In genomic region chr7:109510799-109511198, GRCm38 (mm10) we compare ENCODE assay signal across 27 mouse cellular contexts. TPM values are rescaled to one million over a fixed set of nuclear protein-coding genes. Genes with fewer than 3 reads are reported as not detected.
DNase-seq lines count a peak whose midpoint lies in the region; ATAC-seq and TF ChIP-seq lines count a peak whose summit lies in the region.
"Had no signal": no experiment of that assay in that cellular context is flagged by ENCODE, and none has a peak within 500 bp of the region (broad histone marks: within the 10 kb centered on the region; RNA-seq: fewer than 3 reads in every experiment).

No protein-coding gene starts in this region.

- H3K27ac ChIP-seq in thymus, adult 2 months (ENCODE audit: control insufficient read depth, insufficient read depth, low read length): no peak overlapping the region
- H3K27ac ChIP-seq: heart, adult 2 months; hindbrain, embryonic 13.5 days; midbrain, embryonic 12.5 days; neural tube, embryonic 13.5 days; stomach, embryonic 15.5 days had no signal

- no peak for TF ChIP-seq POLR2A in lung, adult 2 months (IDR thresholded peaks at IDR 0.05; ENCODE audit: borderline replicate concordance, extremely low read depth, low read depth, low read length)
- no peak for TF ChIP-seq POLR2A in thymus, adult 2 months (IDR thresholded peaks at IDR 0.05; ENCODE audit: control insufficient read depth, extremely low read depth, insufficient read depth, low read length, poor library complexity)

- H3K27me3 ChIP-seq in thymus, adult 2 months (ENCODE audit: control insufficient read depth, insufficient read depth, low read length): no peaks in the 10 kb centered on the region
- H3K27me3 ChIP-seq: heart, embryonic 12.5 days; hindbrain, embryonic 13.5 days; neural tube, embryonic 13.5 days; stomach, embryonic 15.5 days had no signal

- H3K4me3 ChIP-seq in lung, adult 2 months (replicated peaks; ENCODE audit: extremely low read depth, low read depth, low read length): no peak overlapping the region
- no peak overlapping the region for H3K4me3 ChIP-seq in thymus, adult 2 months (ENCODE audit: control insufficient read depth, insufficient read depth, low read length)
- H3K4me3 ChIP-seq: erythroblast, embryonic 14.5 days; heart, adult 2 months; heart, embryonic 12.5 days; hindbrain, embryonic 13.5 days; midbrain, embryonic 12.5 days; neural tube, embryonic 13.5 days; stomach, embryonic 15.5 days had no signal

- TF ChIP-seq CTCF in lung, adult 2 months (IDR thresholded peaks at IDR 0.05; ENCODE audit: insufficient read depth, low read length): no peak
- no peak for TF ChIP-seq CTCF in thymus, adult 2 months (IDR thresholded peaks at IDR 0.05; ENCODE audit: borderline replicate concordance, control insufficient read depth, extremely low read depth, insufficient read depth, low read length, poor library complexity)

- ATAC-seq in megakaryocyte progenitor cell, adult 5-6 weeks (replicated peaks; ENCODE audit: poor library complexity): peak; percentile 52
- ATAC-seq: activated CD4-positive, CD25-positive, alpha-beta regulatory T cell, adult 4 months; forebrain, postnatal 0 days; intestine, embryonic 16.5 days had no signal

- WGBS in lung, adult 2 months: 58% methylated on average over 2 of the region's 2 CpGs
- 11% methylated on average over 2 of the region's 2 CpGs for WGBS in thymus, adult 2 months

- H3K36me3 ChIP-seq in thymus, adult 2 months (ENCODE audit: control insufficient read depth, insufficient read depth, low read length): no peaks in the 10 kb centered on the region
- H3K36me3 ChIP-seq: heart, embryonic 12.5 days; hindbrain, embryonic 13.5 days; midbrain, embryonic 12.5 days; neural tube, embryonic 13.5 days; stomach, embryonic 15.5 days had no signal

- DNase-seq in adrenal gland, postnatal 10 days: peak; percentile 35
- DNase-seq in adrenal gland, adult 2 months: no peak
- peak; percentile 33 for DNase-seq in kidney, adult 9 months
- DNase-seq in kidney, postnatal 14 days: no peak
- DNase-seq in NIH3T3 (ENCODE audit: low read depth): peak; percentile 14
- DNase-seq in lung, adult 2 months: no peak
- DNase-seq in thymus, adult 2 months: no peak
- DNase-seq: adrenal gland, postnatal 14 days; cerebellum, adult 11 months; cerebellum, adult 9-10 months; forebrain, postnatal 0 days; heart, adult 2 months; heart, postnatal 4 days; left cerebral cortex, postnatal 4 days; lung, embryonic 14.5 days; thymus, postnatal 14 days had no signal

- H3K4me1 ChIP-seq in lung, adult 2 months (ENCODE audit: control insufficient read depth, insufficient read depth, low read length): no peaks in the 10 kb centered on the region
- H3K4me1 ChIP-seq in thymus, adult 2 months (replicated peaks; ENCODE audit: control insufficient read depth, insufficient read depth, low read length): peaks cover 14% of the 10 kb centered on the region
- H3K4me1 ChIP-seq: stomach, embryonic 15.5 days had no signal

RNA-seq across cellular contexts. Expression of gene Trim66, which starts 2.9 kb away (rescaled TPM):
- under 1 TPM; 0.48 to 0.85 TPM for total RNA-seq in adrenal gland, postnatal 10 days (2021)
- under 1 TPM; 0.23 to 0.24 TPM for total RNA-seq in adrenal gland, adult 2 months (2021)
- 0.17 and 0.21 TPM in 2 replicates for polyA plus RNA-seq in adrenal gland, adult 2 months (2012; rRNA removed)
- 0.15 and 0.22 TPM in 2 replicates for total RNA-seq in megakaryocyte progenitor cell, adult 5-6 weeks (2015)
- 0.03 TPM in 1 of 2 replicates, not detected in the other for total RNA-seq in megakaryocyte progenitor cell, adult 5-6 weeks (2017)
- 0.08 and 0.09 TPM in 2 replicates for polyA plus RNA-seq in lung, adult 2 months (2012; rRNA removed)
- 0.48 and 0.49 TPM in 2 replicates for polyA plus RNA-seq in thymus, adult 2 months (2012; rRNA removed)
- total RNA-seq: megakaryocyte, adult 5-6 weeks had no signal
- polyA plus RNA-seq: activated CD4-positive, CD25-positive, alpha-beta regulatory T cell, adult 4 months; erythroblast, embryonic 14.5 days; heart, embryonic 12.5 days; heart, postnatal 0 days had no signal

RNA-seq across cellular contexts. Expression of gene Rpl27a, which starts 8.1 kb away (rescaled TPM):
- total RNA-seq in adrenal gland, postnatal 10 days (2021): 100 to 1,000 TPM; 227 to 237 TPM
- total RNA-seq in adrenal gland, adult 2 months (2021): 100 to 1,000 TPM; 240 to 258 TPM
- polyA plus RNA-seq in adrenal gland, adult 2 months (2012; rRNA removed): 245 and 268 TPM in 2 replicates
- 616 and 680 TPM in 2 replicates for total RNA-seq in megakaryocyte progenitor cell, adult 5-6 weeks (2015)
- total RNA-seq in megakaryocyte progenitor cell, adult 5-6 weeks (2017): 869 and 1,010 TPM in 2 replicates
- 208 and 282 TPM in 2 replicates for polyA plus RNA-seq in lung, adult 2 months (2012; rRNA removed)
- polyA plus RNA-seq in thymus, adult 2 months (2012; rRNA removed): 429 and 436 TPM in 2 replicates

Comparison
In these comparisons a context has a peak if more than half of its experiments do, and no peak if none do; other contexts are left out.
1. DNase-seq: peak in adrenal gland, postnatal 10 days (single experiment), kidney, adult 9 months (single experiment) and NIH3T3 (single experiment); none in adrenal gland, adult 2 months (single experiment), kidney, postnatal 14 days (single experiment), lung, adult 2 months (single experiment) and thymus, adult 2 months (single experiment).